Mouse (Mus musculus) heart, adult 2 months (tissue): ENCODE measurements at regions not wholly inside any gene's neighbourhood (a gene's known extent, or its start where the extent isn't known, plus 50 kb on each side); places are given as distances from the start of the nearest gene placed in this dataset.

ENCODE experiments used
- CTCF ChIP-seq: fragments of 200-600 bp; IDR thresholded peaks from 2 replicates; pipeline ENCODE4 v1.8.1; 2022; ENCODE audit warnings: antibody characterized with exemption, mild to moderate bottlenecking, moderate library complexity
- POLR2A ChIP-seq: fragments of 200-500 bp; IDR thresholded peaks from 2 replicates; pipeline ENCODE4 v1.6.1; 2011; ENCODE audit warnings: mild to moderate bottlenecking, low read depth, low read length, control low read depth; ENCODE audit not compliant: insufficient read depth

DNA sequence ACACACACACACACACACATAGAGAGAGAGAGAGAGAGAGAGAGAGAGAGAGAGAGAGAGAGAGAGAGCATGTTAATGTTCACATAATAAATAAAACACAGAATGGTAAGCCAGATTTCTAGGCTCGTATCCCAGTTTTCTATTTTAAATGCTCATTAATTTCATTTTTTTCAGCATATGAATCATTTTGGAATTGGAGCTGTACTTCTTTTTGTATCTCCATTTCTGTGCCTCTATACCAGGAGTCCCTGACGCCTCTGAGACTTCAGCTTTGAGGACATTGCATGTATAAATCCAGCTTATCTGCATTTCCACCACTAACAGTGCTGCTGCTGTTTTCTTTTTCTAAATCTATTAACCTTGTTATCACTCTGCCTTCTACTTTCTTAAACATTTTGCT, 287.5 kb upstream of the Rspo3 start:
- TF ChIP-seq CTCF = no peak
- no peak for TF ChIP-seq POLR2A
